Mouse (Mus musculus) embryonic stem cell, embryonic (primary cell): ENCODE measurements at regions not wholly inside any gene's neighbourhood (a gene's known extent, or its start where the extent isn't known, plus 50 kb on each side); places are given as distances from the start of the nearest gene placed in this dataset.

ENCODE experiments used
- CTCF ChIA-PET, 4 experiments: fragments of 300-600 bp in 2 of 4; fragments of 350-600 bp in 2 of 4; sonication (Branson Sonifier 250); formaldehyde crosslinking; loops; one replicate each; lab custom pipeline; 2022; ENCODE audit warnings: inconsistent platforms in 2 of 4; lab: Charles Lee
- POLR2A ChIA-PET, 4 experiments: fragments of 300-600 bp in 2 of 4; fragments of 350-600 bp in 2 of 4; sonication (Branson Sonifier 250); formaldehyde crosslinking; loops; one replicate each; lab custom pipeline; 2022; ENCODE audit warnings: antibody characterized with exemption in 4 of 4, inconsistent platforms in 1 of 4; lab: Charles Lee

DNA sequence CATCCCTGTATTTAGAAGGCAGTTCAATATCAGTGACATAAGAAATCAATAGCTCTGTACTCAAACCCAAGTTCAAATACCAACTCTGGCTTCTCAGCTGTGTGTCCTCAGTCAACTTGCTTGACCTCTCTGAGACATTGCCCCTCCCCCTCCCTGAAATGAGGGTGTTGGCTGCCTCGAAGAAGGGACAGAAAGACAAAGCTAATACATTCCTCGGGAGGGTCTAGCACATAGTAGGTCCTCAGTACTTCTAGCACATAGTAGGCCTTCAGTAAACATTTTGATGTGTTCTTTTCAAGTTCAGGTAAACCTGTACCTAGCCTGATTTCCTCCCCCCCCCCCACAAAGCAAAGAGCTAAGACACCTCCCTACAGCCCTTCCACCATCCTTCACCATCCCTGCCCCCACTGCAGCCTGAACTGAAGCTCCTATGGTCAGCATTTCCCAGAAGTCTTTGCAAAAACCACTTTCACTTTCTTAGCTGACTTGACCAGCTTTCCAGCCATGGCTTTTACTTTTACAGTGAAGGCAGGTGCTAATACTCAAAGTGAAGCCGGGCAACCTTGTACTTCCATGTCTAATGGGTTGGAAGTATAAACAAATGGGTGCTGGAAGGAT lies 133.7 kb upstream of the Lhx5 start:
- CTCF ChIA-PET: interaction anchor here (0.6 to 1.9 kb wide), 17 partner anchors 10 to 955 kb away, joined by 3 to 9 read pairs (median 4); no protein-coding TSS in a partner anchor
- POLR2A ChIA-PET: interaction anchor here in 3 of 4 experiments (0.5 to 1.4 kb wide), 11 partner anchors 11 to 1095 kb away, joined by 3 to 9 read pairs (median 3); no protein-coding TSS in a partner anchor

DNA sequence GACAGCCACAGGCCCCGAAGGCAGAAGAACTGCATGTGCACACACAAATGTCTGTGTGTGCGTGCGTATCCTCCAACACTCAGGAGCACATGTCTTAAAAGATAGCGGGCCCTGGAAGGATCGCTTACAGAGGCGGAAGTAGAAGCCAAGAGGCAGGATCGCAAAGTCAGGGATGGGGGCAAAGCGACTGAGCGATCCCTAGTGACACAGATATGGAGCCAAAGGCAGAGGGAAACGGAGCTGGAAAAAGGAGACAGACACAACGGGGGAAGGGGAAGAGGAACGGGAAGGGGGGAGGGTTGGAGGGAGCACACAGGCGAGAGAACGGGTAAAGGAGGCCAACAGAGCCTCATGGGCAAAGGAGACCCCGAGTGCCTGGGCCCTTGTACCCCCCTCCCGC lies 129.8 kb upstream of the Lhx5 start:
- CTCF ChIA-PET: interaction anchor here in 2 of 4 experiments (0.7 to 1.4 kb wide), 3 partner anchors 18 to 199 kb away, joined by 3 to 5 read pairs (median 3); no protein-coding TSS in a partner anchor

DNA sequence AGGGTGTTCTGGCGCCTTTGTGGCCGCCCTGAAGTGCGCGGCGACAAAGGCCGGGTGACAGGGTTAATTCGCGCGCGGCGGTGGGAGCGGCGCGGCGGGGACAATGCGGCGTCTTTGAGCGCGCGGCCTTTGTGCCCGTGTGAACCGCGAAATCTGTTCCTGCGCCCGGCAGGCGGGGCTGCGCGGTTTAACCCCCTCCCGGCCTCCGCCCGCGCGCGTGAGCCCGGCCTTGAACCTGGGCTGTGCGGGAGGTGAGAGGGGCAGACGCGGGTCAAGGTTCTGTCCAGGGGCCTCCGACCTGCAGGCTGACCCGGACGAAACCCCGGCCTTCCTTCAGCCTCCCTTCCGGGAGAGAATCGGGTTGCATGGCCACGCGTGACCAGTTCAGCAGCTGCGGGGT lies 129.2 kb upstream of the Lhx5 start:
- CTCF ChIA-PET: interaction anchor here in 1 of 4 experiments (1.4 kb wide), 1 partner anchor 200 kb away, joined by 3 read pairs; no protein-coding TSS in a partner anchor

More for the DNA sequence above, 129.8 kb upstream of the Lhx5 start:
- POLR2A ChIA-PET: interaction anchor here in 3 of 4 experiments (0.6 to 1.6 kb wide), 6 partner anchors 17 to 957 kb away, joined by 3 to 4 read pairs (median 4); no protein-coding TSS in a partner anchor

DNA sequence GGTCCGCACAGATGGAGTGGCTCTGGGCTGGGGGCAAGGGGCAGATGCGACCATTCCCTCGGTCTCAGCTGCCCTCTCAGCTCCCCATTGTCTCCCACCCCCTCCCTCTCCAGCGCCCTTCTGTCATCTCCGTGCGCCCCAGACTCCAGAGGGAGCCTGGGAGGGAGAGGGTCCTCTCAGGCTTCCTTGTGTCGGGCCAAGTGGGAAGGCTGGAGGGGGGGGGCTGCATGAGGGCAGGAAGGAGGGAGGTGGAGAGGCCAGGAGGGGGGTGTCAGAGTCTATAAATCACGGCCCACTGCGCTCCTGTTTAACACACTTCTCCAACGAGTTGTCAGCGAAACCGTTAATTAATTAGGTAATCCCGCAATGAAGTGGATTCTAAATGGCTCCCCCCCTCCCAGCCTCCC lies 127.2 kb upstream of the Lhx5 start:
- CTCF ChIA-PET: interaction anchor here in 2 of 4 experiments (0.6 kb wide), 4 partner anchors 23 to 301 kb away, joined by 3 to 12 read pairs (median 7); no protein-coding TSS in a partner anchor

More for the DNA sequence above, 129.2 kb upstream of the Lhx5 start:
- POLR2A ChIA-PET: interaction anchor here in 1 of 4 experiments (1.6 kb wide), 1 partner anchor 18 kb away, joined by 4 read pairs; no protein-coding TSS in a partner anchor

DNA sequence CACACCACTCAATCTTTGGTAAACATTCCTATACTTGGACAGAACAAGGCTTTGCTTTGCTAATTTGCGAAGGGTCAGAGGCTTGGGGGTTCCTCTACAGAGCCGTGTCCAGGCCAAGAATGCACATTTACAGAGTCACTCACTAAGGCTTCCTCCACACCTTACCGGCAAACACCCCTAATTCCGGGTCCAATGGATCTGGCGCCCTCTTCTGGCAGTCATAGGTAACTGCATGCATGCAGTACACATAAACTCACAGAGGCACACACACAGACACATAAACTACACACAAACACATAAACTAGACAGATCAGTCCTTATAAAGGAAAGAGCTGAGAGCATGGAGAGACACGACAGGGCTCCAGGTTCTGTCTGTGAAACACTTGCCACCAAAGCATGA lies 119.2 kb upstream of the Lhx5 start:
- CTCF ChIA-PET: no interaction called here
- POLR2A ChIA-PET: no interaction called here

More for the DNA sequence above, 127.2 kb upstream of the Lhx5 start:
- POLR2A ChIA-PET: interaction anchor here in 1 of 4 experiments (0.6 kb wide), 2 partner anchors 17 to 480 kb away, joined by 4 to 6 read pairs; no protein-coding TSS in a partner anchor

DNA sequence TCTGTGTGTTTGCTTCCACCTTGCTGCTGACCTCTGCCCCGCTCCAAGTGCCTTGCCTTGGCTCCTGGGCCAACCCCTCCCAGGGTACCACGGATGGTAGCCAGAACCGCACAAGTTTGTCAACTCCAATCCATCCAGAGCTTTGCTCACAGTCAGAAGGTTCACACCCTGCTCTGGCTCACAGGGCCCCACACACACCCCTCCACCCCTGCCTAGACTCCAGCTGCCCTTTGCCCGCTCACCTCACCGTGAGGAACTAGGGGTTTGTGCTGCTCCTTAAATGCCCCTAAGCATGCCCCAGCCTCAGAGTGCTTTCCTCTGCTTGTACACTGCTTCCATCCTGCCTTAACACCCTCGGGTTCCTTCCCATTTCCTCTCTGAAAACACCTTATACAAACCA lies 117.5 kb upstream of the Lhx5 start:
- ChIA-PET CTCF (interaction anchor here in 2 of 4 experiments (0.6 to 0.8 kb wide), 3 partner anchors 10 to 152 kb away, joined by 4 to 5 read pairs (median 4); no protein-coding TSS in a partner anchor), POLR2A (interaction anchor here in 1 of 4 experiments (0.6 kb wide), 1 partner anchor 16 kb away, joined by 4 read pairs; no protein-coding TSS in a partner anchor)

DNA sequence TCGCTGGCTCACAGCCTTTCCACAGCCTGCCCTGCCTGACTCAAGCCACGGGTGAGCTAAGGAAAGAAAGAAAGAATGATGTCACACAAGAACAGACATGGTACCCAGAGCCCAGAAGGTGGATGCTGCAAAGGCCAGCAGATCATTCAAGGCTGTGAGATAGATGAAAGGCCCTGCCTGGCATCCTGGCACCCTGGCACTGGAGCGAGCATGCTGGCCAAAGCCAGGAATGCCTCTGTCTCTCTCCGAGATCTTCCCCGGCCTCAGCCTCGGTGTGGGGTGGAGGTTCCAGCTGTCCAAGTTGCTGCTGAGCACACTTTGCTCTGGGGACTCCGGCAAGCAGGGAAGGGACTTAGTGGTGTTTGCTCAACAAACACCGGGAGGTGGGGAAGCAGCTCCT lies 116.4 kb upstream of the Lhx5 start:
- CTCF ChIA-PET: interaction anchor here in 1 of 4 experiments (0.7 kb wide), 1 partner anchor 453 kb away, joined by 3 read pairs; no protein-coding TSS in a partner anchor
- POLR2A ChIA-PET: no interaction called here

DNA sequence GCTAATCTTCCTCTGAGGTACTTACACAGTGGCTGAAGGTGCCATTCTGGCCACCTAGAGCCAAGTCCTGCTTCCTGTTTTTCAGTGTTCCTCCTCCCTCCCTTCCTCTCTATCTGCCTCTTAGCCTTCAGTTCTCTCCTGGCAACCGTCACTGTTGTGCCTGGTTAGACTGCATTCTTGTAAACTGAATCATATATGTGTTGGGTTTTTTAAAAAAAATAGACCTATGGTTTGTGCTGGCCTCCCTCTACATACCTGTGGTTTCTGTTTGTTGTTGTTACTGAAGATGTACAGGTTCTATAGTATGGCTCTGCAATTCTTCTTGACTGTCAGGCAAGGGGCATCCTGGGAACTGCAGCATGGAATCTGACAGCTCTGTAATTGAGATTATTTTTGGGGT lies 112.5 kb upstream of the Lhx5 start:
- ChIA-PET POLR2A (no interaction called here), CTCF (interaction anchor here in 1 of 4 experiments (0.8 kb wide), 1 partner anchor 95 kb away, joined by 3 read pairs; no protein-coding TSS in a partner anchor)

DNA sequence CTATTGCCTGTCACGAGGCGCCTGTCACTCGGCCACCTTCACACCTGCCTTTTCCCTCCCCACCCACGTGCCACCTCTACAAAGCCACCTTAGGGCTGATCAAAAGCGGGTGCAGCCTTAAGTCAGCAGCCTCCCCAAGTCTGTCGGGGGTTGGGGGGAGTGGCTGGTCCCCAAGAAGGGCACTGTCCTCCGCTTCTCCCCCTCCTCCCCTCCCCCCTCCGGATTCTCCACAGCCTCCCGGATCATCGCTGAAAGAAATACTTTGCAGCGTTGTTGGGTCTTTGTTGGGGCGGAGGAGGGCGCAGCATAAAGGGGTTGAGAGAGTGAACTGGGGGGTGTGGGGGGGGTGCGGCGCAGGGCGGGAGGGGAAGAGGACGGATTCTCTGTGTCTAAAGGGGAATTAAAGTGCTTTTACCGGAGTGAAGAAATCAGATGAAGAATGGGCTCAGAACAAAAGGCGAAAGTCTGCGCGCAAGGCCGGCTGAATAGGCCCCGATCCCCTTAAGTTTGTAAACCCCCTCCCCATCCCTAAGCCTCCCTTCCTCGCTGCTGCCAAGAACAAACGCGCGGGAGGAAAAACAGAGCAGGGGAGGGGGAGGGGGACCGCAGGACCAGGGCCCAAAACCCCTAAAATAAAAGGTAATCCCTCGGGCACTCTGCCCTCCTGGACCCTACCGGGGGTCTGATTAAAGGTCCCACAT lies 109.3 kb upstream of the Lhx5 start:
- ChIA-PET CTCF (no interaction called here), POLR2A (no interaction called here)

DNA sequence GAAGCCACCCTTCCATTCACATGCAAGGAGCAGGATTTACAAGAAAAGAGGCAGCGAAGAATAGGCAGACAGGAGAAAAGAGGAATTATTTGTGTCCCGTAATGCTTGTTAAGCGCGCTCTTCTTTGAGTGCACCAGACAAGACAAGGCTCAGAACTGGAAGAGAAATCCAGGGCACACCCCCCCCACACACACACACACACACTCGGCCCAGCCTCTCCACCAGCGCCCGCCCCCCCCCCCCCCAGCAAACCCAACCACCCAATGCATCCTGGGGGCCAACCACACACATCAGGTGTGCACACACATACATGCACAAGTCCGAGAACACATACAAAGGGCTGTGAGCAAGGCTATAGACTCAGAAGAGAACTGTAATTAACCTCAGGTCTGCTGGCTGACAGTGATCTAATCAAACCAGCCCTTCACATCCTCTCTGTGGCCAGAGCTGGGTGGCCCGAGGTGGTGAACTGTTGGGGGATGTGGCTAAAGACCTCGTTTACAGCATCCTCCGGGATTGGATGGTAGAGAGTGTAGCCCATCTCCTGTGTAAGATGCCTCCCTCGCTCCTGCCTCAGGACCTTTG lies 108.7 kb upstream of the Lhx5 start:
- ChIA-PET POLR2A (no interaction called here), CTCF (no interaction called here)

DNA sequence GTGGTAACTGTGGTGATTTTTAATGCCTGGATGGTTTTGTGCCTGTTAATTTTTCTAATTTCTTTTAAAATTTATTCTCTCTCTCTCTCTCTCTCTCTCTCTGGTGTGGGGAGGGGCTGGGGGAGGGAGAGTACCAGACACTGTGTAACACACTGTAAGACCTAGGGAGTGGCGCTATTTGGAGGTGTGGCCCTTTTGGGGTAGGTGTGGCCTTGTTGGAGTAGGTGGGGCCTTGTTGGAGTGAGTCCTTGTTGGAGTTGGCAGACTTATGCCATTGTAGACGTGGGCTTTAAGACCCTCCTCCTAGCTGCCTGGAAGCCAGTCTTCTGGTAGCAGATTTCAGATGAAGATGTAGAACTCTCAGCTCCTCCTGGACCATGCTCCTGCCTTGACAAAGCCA lies 107.4 kb upstream of the Lhx5 start:
- ChIA-PET CTCF (interaction anchor here in 1 of 4 experiments (0.9 kb wide), 1 partner anchor 11 kb away, joined by 4 read pairs; no protein-coding TSS in a partner anchor), POLR2A (interaction anchor here in 2 of 4 experiments (0.6 to 1.1 kb wide), 2 partner anchors 21 to 371 kb away, joined by 3 read pairs; no protein-coding TSS in a partner anchor)

DNA sequence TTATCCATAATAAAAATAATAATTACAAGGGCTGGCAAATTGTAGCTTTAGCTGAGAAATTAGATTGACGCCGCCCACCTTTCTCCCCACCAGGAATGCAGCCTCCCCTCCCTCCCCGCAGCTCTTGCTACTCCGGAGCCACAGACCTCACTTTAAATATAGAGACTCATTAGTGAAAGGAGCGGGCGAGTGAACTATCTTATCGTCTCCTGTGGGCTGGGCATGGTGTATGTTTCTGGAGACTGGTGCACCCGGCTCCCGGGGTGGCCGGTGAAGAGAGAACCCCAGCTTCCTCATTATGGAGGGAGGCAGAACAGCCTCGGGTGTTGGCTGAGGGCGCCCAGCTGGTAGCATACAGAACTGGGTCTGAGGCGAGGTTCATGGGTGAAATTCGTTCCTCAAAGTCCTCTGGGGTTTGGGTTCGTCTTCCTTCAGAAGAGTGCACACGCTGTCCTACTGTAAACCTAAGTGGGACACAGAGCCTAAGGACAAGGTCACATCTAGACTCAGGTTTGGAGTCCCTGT lies 106.1 kb upstream of the Lhx5 start:
- CTCF ChIA-PET: interaction anchor here in 2 of 4 experiments (0.6 kb wide), 2 partner anchors 61 to 855 kb away, joined by 4 read pairs; no protein-coding TSS in a partner anchor

DNA sequence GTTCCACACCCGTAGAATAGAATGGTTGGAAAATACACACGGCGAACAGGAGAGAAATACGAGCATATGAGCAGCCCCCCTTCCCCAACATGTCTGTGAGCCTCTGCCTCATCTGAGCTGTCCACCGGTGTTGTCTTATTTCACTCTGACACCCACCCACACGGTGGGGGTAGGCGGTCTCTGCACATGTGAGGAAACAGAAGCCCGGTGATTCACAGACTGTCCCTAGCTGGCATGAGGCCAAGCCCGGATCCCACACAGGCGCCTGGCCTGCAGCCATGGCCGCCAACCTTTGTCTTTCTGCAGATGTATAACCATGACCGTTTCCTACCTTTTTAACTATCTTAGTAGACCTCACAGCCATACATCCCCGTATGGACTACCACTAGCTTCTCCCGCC lies 99.5 kb upstream of the Lhx5 start:
- ChIA-PET POLR2A (no interaction called here), CTCF (interaction anchor here in 1 of 4 experiments (0.6 kb wide), 1 partner anchor 259 kb away, joined by 3 read pairs; no protein-coding TSS in a partner anchor)

More for the DNA sequence above, 106.1 kb upstream of the Lhx5 start:
- POLR2A ChIA-PET: interaction anchor here in 1 of 4 experiments (0.7 kb wide), 1 partner anchor 27 kb away, joined by 3 read pairs; no protein-coding TSS in a partner anchor

DNA sequence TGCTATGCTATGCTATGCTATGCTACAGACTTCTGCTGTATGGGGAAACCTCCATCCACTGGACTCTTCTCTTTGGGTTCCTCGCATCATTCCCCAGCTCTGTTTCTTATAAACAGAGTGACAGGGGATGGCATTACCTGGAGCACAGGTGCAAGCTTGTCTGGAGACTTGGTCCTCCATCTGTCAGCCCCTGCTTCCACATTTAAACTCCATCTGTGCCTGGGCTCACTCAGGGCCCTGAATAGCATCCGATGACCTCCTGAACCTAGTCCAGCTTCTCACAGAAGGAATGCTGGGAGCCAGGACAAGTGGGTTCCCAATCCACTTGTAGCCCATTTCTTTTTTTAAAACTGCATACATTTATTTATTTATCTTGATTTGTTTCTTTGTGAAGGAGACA lies 92.3 kb upstream of the Lhx5 start:
- ChIA-PET POLR2A (no interaction called here), CTCF (interaction anchor here in 3 of 4 experiments (0.5 to 1.1 kb wide), 4 partner anchors 266 to 1285 kb away, joined by 4 to 8 read pairs (median 6); no protein-coding TSS in a partner anchor)

DNA sequence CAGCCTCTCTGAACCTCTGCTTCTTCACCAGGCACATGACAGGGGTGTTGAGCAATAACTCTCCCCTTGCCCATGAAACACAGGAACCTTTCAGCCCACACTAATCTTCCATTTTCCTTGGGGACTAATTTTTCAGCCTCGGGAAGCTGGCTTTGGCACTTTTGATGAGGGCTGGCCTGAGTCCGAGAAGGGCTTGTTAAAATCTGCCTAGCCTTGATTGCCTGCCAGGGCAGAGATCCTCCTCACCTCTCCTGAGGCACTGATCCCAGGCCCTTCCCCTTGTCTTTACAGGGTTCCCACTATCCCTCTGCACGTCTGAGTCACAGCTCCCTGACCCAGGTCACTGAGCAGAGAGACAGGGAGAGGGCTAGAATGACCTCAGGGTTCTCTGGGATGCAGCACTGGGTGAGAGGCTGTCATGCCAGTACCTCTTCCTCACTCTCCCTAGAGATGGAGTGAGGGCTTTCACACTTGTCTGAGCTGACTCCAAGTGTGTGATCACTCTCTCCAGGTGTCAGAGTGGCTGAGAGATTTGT lies 90.7 kb upstream of the Lhx5 start:
- CTCF ChIA-PET: interaction anchor here in 1 of 4 experiments (1.6 kb wide), 1 partner anchor 151 kb away, joined by 3 read pairs; no protein-coding TSS in a partner anchor
- POLR2A ChIA-PET: no interaction called here

DNA sequence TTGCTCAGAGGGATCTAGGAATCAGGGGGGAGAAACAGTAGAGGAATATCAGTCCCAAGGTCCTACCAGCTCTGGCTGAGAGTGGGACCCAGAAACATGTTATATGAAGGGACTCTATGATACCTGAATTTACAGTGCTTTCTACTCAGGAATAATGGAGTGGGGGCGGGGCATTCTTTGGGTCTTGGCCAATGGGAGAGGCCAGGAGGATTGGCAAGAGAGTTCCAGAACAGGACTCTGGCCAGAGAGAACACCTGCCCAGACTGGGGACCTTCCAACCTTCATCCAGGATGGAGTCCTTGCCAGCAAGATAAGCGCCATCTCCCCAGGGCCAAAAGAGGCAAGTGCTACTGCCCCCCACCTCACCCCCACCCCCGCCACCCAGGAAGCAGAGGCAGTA lies 81.0 kb upstream of the Lhx5 start:
- CTCF ChIA-PET: no interaction called here
- POLR2A ChIA-PET: no interaction called here

DNA sequence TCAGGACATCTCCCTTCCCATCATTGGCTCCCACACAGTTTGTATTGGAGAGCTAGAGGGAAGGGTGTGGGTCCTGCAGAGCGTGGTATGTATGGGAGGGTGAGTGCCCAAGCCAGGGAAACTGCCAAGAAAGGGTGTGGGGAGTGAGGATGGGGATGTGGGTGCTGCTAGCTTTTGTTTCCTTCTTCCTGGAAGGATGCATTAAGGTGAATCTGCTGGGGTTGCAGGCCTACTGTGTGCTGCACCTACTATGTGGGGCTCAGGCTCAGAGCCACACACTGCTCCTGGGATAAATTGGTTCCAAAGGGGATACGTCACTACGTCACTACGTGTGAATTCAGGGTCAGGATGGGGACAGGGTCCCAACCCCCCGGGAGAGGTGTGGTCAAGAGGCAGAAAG lies 79.7 kb upstream of the Lhx5 start:
- ChIA-PET CTCF (interaction anchor here in 2 of 4 experiments (0.5 to 1.2 kb wide), 3 partner anchors 152 to 270 kb away, joined by 3 to 7 read pairs (median 3); no protein-coding TSS in a partner anchor), POLR2A (interaction anchor here in 2 of 4 experiments (0.6 to 0.7 kb wide), 2 partner anchors 129 to 130 kb away, joined by 3 read pairs; no protein-coding TSS in a partner anchor)

DNA sequence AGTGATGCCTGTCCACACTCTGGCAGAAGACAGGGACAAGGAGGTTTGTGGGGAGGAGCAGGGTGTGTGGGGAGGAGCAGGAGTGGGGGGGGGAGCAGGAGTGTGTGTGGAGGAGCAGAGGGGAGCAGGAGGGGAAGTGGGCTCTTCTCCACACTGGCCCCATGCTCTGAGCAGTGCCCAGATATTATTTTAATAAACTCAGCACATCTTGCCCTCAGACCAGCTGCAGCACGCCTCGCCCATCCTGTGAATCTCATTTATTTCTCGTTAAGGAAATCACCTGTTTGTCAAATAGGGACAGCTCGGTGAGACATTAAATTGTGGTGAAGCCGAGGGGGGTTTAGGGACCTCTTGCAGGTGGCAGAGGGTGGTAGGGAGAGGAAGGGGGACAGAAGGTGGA lies 77.8 kb upstream of the Lhx5 start:
- CTCF ChIA-PET: no interaction called here
- POLR2A ChIA-PET: no interaction called here
